Mouse (Mus musculus) T-helper 17 cell (primary cell): Measurements from ENCODE around the gene Rassf4.

Experiments used
- in situ Hi-C, 2 experiments: fragments of 300-600 bp; cut with MboI, MseI; formaldehyde crosslinking; loops; 1 replicate in 1 of 2; 2 replicates in 1 of 2; pipeline ENCODE4 v1.15.1; 2025; ENCODE audit warnings: high pct_unique_total_duplicates in 2 of 2

The Rassf4 gene

GRCm38 (mm10) chr6:116671768-116672167, 2.0 kb downstream of the Rassf4 start:
- in situ Hi-C loops: no loop called here

GRCm38 (mm10) chr6:116671031-116671430, 2.7 kb downstream of the Rassf4 start:
- in situ Hi-C loops: no loop called here

- in situ Hi-C loops: no loop called here
Measured at GRCm38 (mm10) chr6:116670144-116670543, 3.6 kb downstream of the Rassf4 start.

- in situ Hi-C loops: no loop called here
Measured at GRCm38 (mm10) chr6:116668682-116669470, 4.9 kb downstream of the Rassf4 start.

- in situ Hi-C loops: no loop called here
Measured at GRCm38 (mm10) chr6:116667382-116667781, 6.4 kb downstream of the Rassf4 start.

- in situ Hi-C loops: no loop called here
Measured at GRCm38 (mm10) chr6:116666892-116667291, 6.9 kb downstream of the Rassf4 start.

- in situ Hi-C loops: no loop called here
Measured at GRCm38 (mm10) chr6:116666085-116666750, 7.5 kb downstream of the Rassf4 start.

GRCm38 (mm10) chr6:116664830-116665229, 8.9 kb downstream of the Rassf4 start:
- in situ Hi-C loops: no loop called here

- in situ Hi-C loops: no loop called here
Measured at GRCm38 (mm10) chr6:116664031-116664430, 9.7 kb downstream of the Rassf4 start.

GRCm38 (mm10) chr6:116663364-116663763, 10.4 kb downstream of the Rassf4 start:
- in situ Hi-C loops: no loop called here

GRCm38 (mm10) chr6:116653684-116654454, 19.9 kb downstream of the Rassf4 start:
- in situ Hi-C loops: loop anchor here in 1 of 2 experiments (5.0 kb wide), 1 partner anchor 113 kb away; no protein-coding TSS in a partner anchor

GRCm38 (mm10) chr6:116653191-116653590, 20.6 kb downstream of the Rassf4 start:
- in situ Hi-C loops: loop anchor here in 1 of 2 experiments (5.0 kb wide), 1 partner anchor 114 kb away; no protein-coding TSS in a partner anchor

GRCm38 (mm10) chr6:116651437-116652118, 22.2 kb downstream of the Rassf4 start:
- in situ Hi-C loops: loop anchor here in 1 of 2 experiments (5.0 kb wide), 1 partner anchor 116 kb away; no protein-coding TSS in a partner anchor

GRCm38 (mm10) chr6:116650406-116650805, 23.3 kb downstream of the Rassf4 start, which contains the start of gene Depp1:
Gene Depp1 (plus strand): TSS chr6:116650609.
- in situ Hi-C loops: loop anchor here in 1 of 2 experiments (5.0 kb wide), 1 partner anchor 117 kb away; no protein-coding TSS in a partner anchor

GRCm38 (mm10) chr6:116649811-116650210, 23.9 kb downstream of the Rassf4 start:
- in situ Hi-C loops: loop anchor here (5.0 to 25.0 kb wide), 3 partner anchors 117 to 1775 kb away; partner anchors contain the start of gene Zfp637 (in 1 of the 2)

GRCm38 (mm10) chr6:116647763-116648162, 26.0 kb downstream of the Rassf4 start:
- in situ Hi-C loops: loop anchor here (10.0 to 25.0 kb wide), 2 partner anchors 1190 to 1777 kb away; partner anchors contain the start of gene Zfp637 (in 1 of the 2)

GRCm38 (mm10) chr6:116644335-116644734, 29.4 kb downstream of the Rassf4 start:
- in situ Hi-C loops: loop anchor here (10.0 to 25.0 kb wide), 2 partner anchors 1193 to 1780 kb away; partner anchors contain the start of gene Zfp637 (in 1 of the 2)

- in situ Hi-C loops: loop anchor here (10.0 to 25.0 kb wide), 2 partner anchors 1193 to 1781 kb away; partner anchors contain the start of gene Zfp637 (in 1 of the 2)
Measured at GRCm38 (mm10) chr6:116643881-116644280, 29.9 kb downstream of the Rassf4 start.

GRCm38 (mm10) chr6:116642942-116643341, 30.8 kb downstream of the Rassf4 start:
- in situ Hi-C loops: loop anchor here (10.0 to 25.0 kb wide), 2 partner anchors 1194 to 1782 kb away; partner anchors contain the start of gene Zfp637 (in 1 of the 2)

- in situ Hi-C loops: loop anchor here (10.0 to 25.0 kb wide), 2 partner anchors 1198 to 1785 kb away; partner anchors contain the start of gene Zfp637 (in 1 of the 2)
Measured at GRCm38 (mm10) chr6:116639663-116640062, 34.1 kb downstream of the Rassf4 start.
